Mouse (Mus musculus) WW6 (cell line): Measurements from ENCODE around the gene Irs2.

Experiments used
- DNase-seq: peaks from one replicate; pipeline ENCODE4 v3.0.0-alpha.2; 2013; ENCODE audit warnings: low read depth, low spot score

The Irs2 gene

DNA sequence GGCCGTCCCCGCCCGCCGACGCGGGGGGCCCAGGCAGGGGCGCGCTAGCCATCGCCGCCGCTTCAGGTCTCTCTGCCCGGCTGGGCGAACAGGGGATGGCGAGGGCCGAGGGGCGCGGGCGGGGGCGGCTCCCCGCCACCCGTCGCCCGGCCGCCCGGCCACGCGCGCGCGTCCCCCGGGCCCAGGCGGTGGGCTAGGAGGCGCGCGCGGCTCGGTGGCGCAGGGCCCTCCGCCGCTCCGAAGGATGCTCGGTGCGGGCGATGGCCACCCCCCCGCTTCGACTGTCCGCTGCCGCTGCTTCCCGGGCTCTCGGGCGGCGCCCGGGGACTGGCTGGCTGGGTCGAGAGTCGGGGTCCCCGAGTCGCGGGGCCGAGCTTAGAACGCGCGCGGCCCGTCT is at the start of gene Irs2:
TSS of gene Irs2 (minus strand) at position 80 of the 397 bp plus-strand sequence.
- DNase-seq: no peak

DNA sequence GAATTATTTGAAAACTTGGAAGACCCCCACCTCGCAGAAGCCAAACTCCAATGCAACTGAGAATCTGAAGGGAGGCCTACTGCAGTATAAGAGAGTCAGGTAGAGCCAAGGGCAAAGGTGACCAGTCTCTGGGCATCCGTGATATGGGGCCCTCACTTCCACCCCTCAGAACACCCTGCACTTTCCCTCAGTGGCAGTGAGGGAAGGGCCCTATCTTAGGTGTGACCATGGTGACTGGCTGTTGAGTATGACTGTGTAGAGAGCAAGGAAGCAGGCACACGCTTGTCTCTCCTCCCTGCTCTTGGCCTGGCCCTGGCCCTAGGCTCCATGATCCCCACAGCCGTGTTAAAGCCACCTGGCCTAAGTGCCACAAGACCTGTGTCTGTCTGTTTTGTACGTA is 48.4 kb upstream of the Irs2 start:
- DNase-seq: no peak

DNA sequence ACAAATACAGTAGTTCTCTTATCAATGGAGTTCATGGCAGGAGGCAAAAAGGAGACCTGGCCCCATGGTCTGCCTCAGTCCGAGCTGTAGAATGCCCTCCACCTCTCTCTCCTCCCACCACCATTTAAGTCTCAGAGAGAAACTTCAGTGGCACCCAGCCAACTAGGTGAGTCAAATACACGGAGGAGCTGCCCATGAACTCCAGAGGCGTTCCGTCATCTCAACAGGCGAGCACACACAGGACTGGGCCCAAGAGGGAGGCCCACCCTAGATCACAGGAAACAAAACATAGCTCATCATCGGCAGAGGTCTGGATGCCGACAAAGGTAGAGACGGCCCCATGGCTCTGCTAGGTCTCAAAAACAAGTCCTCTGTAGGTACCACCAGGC is 47.9 kb upstream of the Irs2 start:
- DNase-seq: no peak

DNA sequence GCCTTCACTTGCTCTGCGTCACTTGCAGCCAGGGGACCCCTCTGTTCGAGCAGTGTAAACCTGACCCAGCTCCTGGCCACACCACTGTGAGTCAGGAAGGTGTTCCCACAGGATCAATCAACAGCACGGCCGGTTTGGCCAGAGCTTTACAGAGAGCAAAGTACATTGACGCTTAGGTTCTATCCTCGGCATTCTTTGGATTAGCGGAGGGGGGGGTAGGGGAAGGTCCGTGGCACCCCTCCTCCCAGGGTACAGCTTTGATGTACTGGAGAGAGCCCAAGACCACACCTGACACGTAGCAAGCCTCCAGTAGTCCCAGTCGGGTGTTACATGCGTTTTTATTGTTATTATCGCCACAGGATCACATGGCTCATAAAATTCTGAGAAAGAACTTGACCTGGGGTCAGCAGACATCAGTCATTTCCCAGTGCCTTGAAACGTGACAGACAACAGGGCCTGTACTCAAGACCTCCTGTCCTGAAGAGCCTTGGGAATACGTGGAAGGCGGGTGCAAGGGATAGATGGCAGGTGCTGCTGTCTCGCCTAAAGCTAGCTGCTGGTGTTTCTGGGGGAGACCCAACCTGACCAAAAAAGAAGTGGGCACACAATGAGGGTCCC is 47.4 kb upstream of the Irs2 start:
- DNase-seq: no peak

DNA sequence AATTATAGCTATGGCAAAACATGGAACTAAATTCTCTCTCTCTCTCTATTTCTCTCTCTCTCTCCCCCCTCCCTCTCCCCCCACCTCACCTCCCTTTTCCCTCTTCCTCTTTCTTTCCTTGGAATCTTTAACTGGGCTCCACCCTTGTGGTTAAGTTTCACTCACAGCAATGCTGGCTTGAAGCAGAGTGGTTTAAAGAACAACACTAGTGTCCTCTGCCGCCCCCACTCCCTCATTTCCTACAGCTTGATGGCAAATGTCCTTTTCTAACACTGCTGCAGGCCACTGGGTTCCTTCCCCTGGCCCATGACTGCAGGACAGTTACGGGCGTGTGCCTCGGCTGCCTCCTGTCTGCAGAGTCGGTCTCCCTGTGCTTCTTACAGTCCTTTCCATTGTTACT is 41.6 kb upstream of the Irs2 start:
- DNase-seq: no peak

DNA sequence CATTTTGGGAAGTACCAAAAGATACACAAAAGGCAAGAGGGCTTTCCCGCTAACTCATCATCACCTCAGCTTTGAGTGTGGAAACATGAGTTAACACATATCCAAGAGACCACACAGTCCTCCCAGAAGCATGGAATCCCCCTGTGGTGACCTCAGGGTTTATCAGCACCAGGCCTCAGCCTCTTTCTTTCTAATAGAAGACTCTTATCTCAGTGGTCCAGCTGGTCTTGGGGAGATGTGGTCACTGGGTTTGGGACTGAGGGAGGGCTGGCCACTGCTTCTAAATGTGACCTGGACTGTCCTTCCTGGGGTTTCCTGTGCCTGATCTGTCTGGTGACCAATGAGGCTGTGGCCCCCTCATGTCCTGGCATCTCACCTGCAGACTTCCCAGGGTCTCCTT is 39.6 kb upstream of the Irs2 start:
- no peak for DNase-seq

DNA sequence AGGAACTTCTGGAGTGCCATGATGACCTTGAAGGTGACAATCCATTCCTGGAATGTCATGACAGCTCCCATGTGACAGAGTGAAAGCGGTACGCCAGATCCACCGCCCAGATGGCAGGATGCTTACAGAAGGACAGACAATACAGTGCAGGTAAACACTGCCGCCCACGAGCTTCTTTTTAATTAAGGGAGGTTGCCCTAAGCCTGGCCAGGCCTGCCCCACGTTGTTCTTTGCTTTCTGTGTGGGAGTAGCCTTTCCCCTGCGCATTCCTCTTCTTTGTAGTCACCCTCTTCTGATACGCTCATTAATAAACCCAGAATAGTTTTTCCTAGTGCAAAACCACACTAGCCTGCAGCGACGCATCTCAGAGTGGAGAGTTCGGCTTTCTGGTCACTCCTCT is 36.4 kb upstream of the Irs2 start:
- no peak for DNase-seq

DNA sequence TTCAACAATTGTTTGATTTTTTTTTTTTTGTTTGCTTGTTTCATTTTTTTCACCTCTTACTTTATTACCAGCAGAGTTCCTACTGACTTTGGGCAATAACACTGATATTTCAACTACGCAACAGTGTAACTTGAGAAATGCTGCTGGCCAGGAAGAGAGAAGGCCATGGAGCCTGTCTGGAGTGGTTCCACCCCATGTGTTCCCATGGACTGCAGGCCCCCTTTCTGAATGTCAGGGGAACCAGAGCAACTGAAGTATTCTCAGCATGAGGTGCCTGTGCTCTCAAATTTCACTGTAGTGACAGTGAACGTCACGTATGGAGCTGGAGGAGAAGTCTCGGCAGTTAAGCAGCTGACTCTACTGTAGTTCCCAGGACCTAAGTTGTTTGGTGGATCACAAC is 35.3 kb upstream of the Irs2 start:
- no peak for DNase-seq

DNA sequence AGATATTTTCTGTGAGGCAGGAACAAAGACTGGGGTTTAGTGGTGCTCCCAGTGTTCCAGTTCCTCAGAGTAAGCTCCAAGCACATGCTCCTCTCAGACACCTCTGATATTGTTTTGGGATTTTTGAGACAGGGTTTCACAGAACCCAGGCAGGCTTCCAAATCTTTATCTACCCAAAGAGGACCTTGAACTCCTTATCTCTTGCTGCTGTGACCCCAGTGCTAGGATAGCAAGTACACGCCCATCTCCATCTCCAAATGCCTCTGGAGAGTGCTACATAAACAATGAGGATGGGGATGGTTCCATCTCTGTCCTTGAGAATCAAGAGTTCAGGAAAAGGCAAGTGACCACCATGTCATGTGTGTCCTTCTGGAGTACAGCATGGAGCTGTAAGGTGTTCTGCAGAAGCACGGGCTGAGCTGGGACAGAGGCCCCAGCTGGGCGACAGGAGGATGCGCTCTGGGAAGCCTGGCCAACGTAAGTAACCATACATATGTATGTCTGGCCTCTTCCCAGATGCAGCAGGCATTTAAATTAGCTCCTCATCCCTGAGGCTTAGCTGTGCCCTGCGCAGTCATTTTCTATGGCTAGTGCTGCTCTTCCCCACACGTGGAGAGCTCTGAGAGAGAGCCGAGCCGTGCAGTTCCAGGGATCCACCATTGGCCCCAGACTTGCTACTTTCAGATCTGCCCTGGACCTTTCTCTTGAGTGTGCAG is 34.8 kb upstream of the Irs2 start:
- DNase-seq: no peak

DNA sequence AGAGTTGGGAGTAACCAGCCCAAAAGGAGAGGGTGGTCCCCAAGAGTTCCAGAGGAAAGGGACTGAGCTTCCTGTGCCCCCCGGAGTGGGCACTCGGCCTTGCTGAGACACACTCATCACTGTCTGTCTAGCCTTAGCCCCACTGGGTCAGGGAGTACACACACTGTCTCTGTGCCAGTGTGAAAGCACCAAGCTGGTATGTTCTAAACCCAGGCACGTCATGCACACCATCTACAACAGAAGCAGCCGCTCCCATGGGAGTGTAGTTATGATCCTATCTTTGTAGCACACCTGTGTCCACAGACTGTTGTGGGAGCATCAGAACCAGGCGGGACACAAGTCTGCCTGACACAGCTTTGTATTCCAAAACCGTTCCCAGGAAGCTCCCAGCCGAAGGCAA is 31.8 kb upstream of the Irs2 start:
- DNase-seq: no peak

DNA sequence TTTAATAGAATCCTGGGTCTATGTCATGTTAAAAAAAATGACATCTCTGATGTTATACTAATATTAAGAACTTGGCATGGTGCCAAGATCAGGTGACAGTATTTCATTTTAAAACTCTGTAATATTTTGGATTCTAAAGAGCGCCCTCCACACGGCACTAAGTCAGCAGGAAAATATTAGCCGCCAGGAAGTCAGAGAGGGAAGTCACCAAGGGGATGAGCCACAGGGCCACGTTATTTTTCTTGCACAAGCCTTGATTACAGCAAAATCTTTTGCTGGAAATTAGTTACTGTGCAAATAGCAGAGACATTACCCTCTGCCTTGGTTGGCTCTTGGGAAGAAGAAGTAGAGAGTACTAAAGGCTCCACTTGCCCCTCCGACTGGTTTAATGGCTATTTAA is 30.5 kb upstream of the Irs2 start:
- DNase-seq: no peak

DNA sequence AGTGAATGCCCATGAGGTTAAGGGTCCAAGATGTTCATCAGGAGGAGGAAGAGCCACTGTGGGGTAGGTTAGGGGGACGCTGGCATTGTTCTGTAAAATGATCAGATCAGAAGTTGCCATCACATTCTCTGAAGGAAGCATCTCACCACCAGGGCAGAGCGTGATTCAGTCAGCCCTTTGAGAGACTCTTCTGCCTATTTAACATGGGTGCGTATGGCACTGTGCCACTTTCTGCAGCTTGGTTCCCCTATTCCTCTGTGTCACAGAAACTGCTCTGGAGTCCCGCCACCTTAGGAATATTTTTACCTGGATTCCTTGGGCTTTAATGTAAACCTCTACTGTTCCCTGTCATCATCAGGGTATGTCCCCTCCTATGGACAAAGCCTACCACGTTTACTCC is 30.1 kb upstream of the Irs2 start:
- no peak for DNase-seq

DNA sequence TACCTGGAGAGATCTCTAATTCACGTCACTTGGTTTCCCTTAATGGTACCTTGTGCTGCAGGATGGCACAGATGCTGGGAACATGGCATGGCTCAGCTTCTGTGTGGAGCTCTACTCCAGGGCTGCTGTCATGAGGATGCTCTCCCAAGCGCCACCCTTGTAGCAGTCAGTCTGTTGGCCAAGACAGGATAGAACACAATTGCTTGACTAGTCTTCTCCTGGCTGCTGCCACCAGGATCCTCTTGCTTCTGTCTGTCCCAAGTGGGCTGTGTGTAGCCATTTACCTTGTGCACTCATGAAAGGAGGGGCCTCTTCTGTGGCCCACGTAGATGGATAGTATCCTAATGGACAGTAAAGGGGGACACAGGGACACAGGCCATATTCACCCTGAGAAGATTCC is 28.5 kb upstream of the Irs2 start:
- no peak for DNase-seq

DNA sequence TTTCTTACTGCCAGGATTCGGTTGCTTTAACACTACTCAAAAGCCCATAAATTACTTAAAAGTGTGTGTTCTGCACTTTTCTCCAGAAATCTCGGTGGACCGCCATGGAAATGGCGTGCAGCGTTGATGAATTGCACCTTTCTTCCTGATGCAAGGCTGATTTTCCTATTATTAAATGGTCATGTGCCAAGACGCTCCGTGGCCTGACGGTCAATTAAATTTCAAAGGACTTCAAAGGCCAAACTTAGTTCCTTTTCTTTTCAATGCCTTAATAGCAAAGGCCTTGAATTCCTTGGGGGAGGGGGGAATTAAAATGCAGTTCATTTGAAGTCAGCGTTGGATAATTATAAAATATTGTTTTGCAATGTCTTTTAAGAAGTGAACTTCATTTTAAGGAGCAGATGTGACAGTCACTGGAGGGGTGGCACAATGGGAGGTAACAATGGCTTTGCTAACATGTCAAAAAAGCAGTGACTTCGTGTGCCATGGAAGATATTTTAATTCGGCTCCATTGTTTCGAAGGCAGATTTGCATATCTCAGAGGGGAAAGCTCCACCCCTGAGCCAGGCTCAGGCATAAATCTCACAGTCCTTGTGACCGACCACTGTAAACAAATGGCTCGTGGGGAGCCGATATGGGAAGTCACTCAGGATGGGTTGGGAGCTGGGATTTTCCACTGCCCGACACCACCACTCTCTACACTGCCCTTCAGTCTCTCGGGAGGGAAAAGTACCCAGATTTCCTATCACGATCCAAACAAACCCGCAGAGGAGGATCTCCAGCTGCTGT is 27.6 kb upstream of the Irs2 start:
- DNase-seq: no peak

DNA sequence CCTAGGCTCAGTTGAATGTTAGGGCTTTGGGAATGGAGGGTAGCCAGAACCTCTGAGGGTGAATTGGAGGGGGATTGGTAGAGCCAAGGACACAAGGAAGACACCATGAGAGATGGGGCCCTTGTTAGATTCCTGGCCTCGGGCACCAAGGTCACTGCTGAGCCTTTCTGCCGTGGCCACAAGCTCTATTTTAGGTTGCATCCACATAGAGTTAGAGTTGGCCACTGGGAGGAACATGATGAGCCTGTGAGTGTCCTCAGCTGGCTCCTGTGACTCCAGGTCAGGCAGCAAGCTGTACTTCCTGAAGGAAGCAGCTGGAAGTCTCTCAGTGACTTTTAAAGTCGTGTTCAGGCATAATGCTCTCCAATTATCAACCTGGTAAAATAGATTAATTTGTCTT is 16.6 kb upstream of the Irs2 start:
- no peak for DNase-seq

DNA sequence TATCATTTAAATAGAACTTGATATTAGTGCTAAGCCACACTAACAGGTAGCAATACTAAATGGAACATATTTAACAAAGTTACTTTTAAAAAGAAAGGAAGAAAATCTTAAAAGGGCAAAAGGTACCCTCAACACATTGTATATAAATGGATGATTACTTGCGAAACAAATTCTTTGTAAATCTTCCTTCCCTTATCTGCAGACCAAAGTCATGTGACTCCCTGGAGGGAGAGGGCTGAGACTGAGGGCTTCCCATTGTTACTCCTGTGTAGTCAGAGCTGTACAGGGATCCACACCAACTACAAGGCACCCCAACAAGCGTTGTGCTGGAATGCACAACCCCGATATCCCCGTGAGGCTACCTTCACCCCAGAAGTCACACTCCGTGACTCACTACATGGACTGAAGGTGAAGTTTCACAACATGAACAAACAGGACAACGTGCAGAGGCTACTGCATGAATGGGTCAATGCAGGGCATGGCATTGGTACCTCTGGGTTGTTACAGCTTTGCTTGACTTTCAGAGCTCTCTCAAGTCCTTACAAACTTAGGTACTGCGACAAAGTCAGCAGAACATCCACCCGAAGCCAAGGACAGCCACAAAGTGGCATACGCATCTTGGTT is 12.8 kb upstream of the Irs2 start:
- DNase-seq: no peak

DNA sequence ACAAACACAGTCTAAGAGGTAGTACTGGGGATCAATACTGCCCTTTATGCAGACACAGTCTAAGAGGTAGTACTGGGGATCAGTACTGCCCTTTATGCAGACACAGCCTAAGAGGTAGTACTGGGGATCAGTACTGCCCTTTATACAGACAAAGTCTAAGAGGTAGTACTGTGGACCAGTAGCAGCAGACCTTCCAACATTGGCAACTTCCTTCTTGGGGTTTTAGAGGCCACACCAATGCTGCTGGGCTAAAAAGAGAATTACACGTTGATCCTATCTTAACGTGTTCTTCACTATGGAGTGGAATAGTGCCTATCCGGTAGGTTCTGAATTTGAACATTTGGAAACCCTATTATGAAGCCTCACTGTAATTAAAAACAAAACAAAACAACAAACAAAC is 7.4 kb upstream of the Irs2 start:
- no peak for DNase-seq

DNA sequence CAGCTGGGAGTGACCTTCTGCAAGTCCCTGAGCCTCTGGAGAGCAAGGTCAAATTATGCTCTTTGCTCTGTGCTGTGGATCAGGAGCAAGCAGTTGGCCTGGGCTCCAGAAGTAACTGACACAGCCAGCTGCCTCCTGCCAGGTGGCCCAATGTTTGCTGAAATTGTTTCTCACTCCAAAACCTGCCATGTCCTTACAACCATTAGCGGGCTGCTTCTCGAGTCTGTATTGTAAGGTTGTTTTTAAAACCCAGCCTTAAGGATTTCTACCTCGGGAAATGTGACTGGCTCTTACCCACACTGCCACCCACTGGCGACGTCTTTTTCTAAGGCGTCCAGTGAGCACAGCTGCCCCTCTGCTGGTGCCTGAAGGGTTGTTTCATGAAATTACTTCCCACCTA is 5.0 kb upstream of the Irs2 start:
- no peak for DNase-seq

DNA sequence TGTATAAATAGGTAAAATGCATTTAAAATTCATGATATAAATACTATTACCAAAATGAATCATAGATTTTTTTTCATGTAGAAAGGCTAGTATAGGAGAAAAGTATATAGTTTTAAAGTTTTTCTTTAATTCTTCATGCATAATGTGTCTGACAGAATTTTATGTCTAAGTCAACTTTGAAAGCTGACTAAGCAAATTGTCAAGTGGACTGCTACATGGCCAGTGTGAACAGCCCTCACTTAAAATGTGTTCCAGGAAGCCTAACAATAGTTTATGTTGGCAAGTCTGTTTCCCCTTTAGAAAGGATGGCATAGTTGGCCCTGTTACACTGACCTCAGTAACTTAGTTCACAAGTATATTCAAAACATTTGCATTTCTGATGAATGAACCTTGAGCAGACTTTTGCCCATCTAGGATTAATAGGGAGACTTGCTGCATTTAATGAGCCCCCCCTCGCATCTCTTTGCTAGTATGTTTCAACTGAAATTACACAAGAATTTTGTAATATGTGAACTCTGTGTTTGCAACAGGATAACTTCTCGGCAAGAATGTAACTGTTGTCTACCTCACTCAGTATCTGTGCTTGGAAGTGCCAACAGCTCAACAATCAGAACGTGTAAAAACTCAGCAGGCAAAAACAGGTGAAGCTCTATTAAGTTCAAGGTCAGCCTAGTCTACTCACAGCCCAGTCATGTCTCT is 3.7 kb upstream of the Irs2 start:
- DNase-seq: no peak

DNA sequence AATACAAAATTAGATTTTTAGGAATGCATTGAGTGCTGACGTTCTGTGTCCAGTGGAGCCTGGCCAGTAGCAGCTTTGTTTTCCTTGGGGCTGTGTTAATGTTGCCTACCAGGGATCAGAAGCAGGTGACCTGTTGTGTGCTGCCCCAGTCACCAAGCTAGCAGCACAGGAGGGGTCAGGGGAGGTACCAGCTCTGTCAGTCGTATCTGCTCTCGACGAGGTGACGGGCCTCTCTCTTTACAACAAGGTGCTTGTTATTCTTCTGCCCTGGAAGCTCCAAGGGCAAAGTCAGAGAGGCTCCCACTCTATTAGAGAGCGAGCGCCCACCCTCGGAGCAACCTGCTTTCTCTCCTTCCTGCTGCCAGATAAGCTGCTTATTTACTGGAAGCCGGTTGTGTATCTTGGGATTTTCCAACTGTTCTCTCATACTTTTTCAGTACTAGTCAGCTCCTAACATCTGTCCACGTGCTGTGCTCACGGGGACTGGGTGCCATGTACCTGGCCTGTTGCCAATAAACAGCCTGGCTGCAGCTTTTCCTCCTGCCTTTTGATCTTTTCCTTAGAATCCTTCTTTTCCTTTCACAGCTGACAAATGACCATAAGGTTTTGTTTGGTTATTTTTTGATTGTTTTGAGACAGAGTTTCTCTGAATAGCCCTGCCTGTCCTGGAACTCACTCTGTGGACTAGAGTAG is 2.8 kb upstream of the Irs2 start:
- no peak for DNase-seq

DNA sequence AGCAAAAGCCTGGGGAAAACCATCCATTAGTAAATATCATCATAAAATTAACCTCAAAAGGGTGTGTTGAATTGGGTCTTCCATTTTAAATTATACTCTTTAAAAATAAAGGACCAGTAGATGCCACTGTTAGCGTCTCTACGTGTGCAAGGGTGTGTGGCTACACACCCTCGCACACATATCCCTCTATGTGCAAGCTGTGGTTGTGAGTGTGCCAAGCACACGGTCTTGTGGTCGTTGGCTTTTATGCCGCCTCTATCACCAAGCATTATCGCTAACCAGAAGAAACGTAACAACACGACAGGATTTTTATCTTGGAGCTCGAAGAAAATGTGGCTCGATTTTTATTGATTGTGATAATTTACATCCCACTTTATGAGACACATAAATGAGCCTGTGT is 2.1 kb upstream of the Irs2 start:
- no peak for DNase-seq
